Mouse (Mus musculus) cerebellum, postnatal 10 days (tissue): ENCODE data around the gene Tmod4.

ENCODE experiments used
- DNase-seq, 2 experiments: peaks; one replicate each; pipeline ENCODE4 v3.0.0; 2021; ENCODE audit warnings: mixed read lengths in 2 of 2

Tmod4 gene

GRCm38 (mm10) chr3:95139586-95140288 is 15.5 kb downstream of the Tmod4 start:
- DNase-seq = no peak

GRCm38 (mm10) chr3:95140289-95140595 is 16.0 kb downstream of the Tmod4 start:
- no peak for DNase-seq

GRCm38 (mm10) chr3:95140795-95141194 is 16.5 kb downstream of the Tmod4 start:
- DNase-seq = no peak

GRCm38 (mm10) chr3:95141474-95141873 is 17.2 kb downstream of the Tmod4 start:
- no peak for DNase-seq

GRCm38 (mm10) chr3:95141952-95142616 is 17.8 kb downstream of the Tmod4 start, which contains the start of gene Tnfaip8l2:
TSS of gene Tnfaip8l2 (minus strand) at chr3:95142360.
- DNase-seq = peak in 1 of 2 experiments; percentile 25

GRCm38 (mm10) chr3:95142617-95143011 is 18.3 kb downstream of the Tmod4 start:
- peak; percentile 94 to 95 for DNase-seq

GRCm38 (mm10) chr3:95147924-95148323 is 23.6 kb downstream of the Tmod4 start:
- no peak for DNase-seq

GRCm38 (mm10) chr3:95153874-95154273 is 29.6 kb downstream of the Tmod4 start:
- peak in 1 of 2 experiments; percentile 44 for DNase-seq

GRCm38 (mm10) chr3:95159511-95159986 is 35.3 kb downstream of the Tmod4 start:
- peak in 1 of 2 experiments; percentile 26 for DNase-seq

GRCm38 (mm10) chr3:95159987-95160963 is 36.0 kb downstream of the Tmod4 start, which contains the start of gene Sema6c:
TSS of gene Sema6c (plus strand) at chr3:95160457.
- peak; percentile 95 to 96 for DNase-seq

GRCm38 (mm10) chr3:95161041-95161551 is 36.8 kb downstream of the Tmod4 start:
- peak; percentile 76 to 78 for DNase-seq

GRCm38 (mm10) chr3:95161618-95162344 is 37.5 kb downstream of the Tmod4 start:
- DNase-seq = peak in 1 of 2 experiments; percentile 49

GRCm38 (mm10) chr3:95162345-95162628 is 38.0 kb downstream of the Tmod4 start:
- peak in 1 of 2 experiments; percentile 54 for DNase-seq

GRCm38 (mm10) chr3:95163419-95164255 is 39.4 kb downstream of the Tmod4 start:
- DNase-seq = peak; percentile 80 to 85

GRCm38 (mm10) chr3:95164256-95164550 is 39.9 kb downstream of the Tmod4 start:
- DNase-seq = no peak

- no peak for DNase-seq
Measured at GRCm38 (mm10) chr3:95164840-95165239, 40.6 kb downstream of the Tmod4 start.

GRCm38 (mm10) chr3:95169996-95170395 is 45.7 kb downstream of the Tmod4 start:
- DNase-seq = no peak

GRCm38 (mm10) chr3:95171105-95171504 is 46.8 kb downstream of the Tmod4 start:
- DNase-seq = no peak

- DNase-seq = peak in 1 of 2 experiments; percentile 22
Measured at GRCm38 (mm10) chr3:95172526-95173255, 48.4 kb downstream of the Tmod4 start.

- peak; percentile 60 to 64 for DNase-seq
Measured at GRCm38 (mm10) chr3:95173256-95173949, 49.1 kb downstream of the Tmod4 start.
